Mouse (Mus musculus): ENCODE results near the gene Slc7a5. TPM values are rescaled to one million over a fixed set of nuclear protein-coding genes. Genes with fewer than 3 reads are reported as not detected.

The Slc7a5 gene
- polyA plus RNA-seq, 1 experiment from 2014 or later: 18.4 TPM

DNA sequence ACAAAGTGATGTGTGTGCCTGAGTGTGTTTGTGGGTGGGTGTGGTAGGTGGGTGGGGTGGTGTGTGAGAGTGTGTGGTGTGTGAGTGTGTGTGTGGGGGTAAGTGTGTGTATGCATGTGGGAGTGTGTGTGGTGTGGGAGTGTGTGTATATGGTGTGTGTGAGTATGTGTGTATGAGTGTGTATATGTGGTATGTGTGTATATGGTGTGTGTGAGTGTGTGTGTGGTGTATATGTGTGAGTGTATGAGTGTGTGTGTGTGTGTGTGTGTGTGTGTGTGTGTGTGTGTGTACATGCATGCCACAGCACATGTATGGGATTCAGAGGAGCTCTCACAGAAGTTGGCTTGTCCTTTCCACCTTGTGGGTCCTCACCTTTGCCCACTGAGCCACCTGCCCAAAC lies 60.7 kb downstream of the Slc7a5 start:
- no peaks in the 10 kb centered on the region for H3K9me3 ChIP-seq (replicated peaks; ENCODE audit: control insufficient read depth, low read length)
- no peak for ATAC-seq (replicated peaks; ENCODE audit: insufficient number of reproducible peaks, low FRiP score, low TSS enrichment)
- no peak overlapping the region for H3K4me3 ChIP-seq (ENCODE audit: low read depth, low read length)
- no peak overlapping the region for H3K9ac ChIP-seq (ENCODE audit: low read depth, low read length)
- no peak overlapping the region for H3K27ac ChIP-seq (ENCODE audit: low read depth, low read length)
- H3K36me3 ChIP-seq (ENCODE audit: control insufficient read depth, insufficient read depth, low read length): no peaks in the 10 kb centered on the region
- H3K4me2 ChIP-seq: no peak overlapping the region
- H3K27me3 ChIP-seq (ENCODE audit: control insufficient read depth, insufficient read depth, low read length): no peaks in the 10 kb centered on the region
- peaks cover 3% of the 10 kb centered on the region; the same call in 1 of the 2 replicates for H3K4me1 ChIP-seq (ENCODE audit: control insufficient read depth, insufficient read depth, low read length)

DNA sequence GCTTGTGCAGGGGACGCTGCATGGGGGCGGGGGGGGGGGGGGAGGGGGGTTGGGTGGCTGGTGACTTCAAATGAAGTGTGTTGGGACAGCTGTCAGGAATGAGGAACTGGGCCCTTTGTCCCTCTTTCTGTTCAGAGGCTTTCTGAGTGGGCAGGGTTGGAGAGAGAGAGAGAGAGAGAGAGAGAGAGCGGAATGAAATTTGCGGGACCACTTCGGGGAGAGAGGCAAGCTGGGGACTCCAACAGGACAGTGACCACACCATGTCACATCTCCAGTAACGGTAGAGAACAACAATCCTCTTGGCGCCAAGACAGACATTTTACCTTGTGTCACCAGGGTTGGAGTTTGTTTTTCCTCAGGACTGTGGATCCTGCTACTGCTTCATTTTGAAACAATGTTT lies 62.7 kb downstream of the Slc7a5 start:
- Histone ChIP-seq H3K36me3 (ENCODE audit: control insufficient read depth, insufficient read depth, low read length) (no peaks in the 10 kb centered on the region), H3K9ac (ENCODE audit: low read depth, low read length) (no peak overlapping the region), H3K9me3 (replicated peaks; ENCODE audit: control insufficient read depth, low read length) (no peaks in the 10 kb centered on the region), H3K4me3 (ENCODE audit: low read depth, low read length) (no peak overlapping the region), H3K4me1 (ENCODE audit: control insufficient read depth, insufficient read depth, low read length) (no peaks in the 10 kb centered on the region), H3K27me3 (ENCODE audit: control insufficient read depth, insufficient read depth, low read length) (no peaks in the 10 kb centered on the region), H3K4me2 (no peak overlapping the region), H3K27ac (ENCODE audit: low read depth, low read length) (no peak overlapping the region)
- no peak for ATAC-seq (replicated peaks; ENCODE audit: insufficient number of reproducible peaks, low FRiP score, low TSS enrichment)
- WGBS (ENCODE audit: insufficient replicate concordance): 39% methylated on average over 6 of the region's 7 CpGs

- no peak overlapping the region for H3K9ac ChIP-seq (ENCODE audit: low read depth, low read length)
- no peak overlapping the region for H3K4me2 ChIP-seq
- H3K4me1 ChIP-seq (ENCODE audit: control insufficient read depth, insufficient read depth, low read length): no peaks in the 10 kb centered on the region
- H3K27me3 ChIP-seq (ENCODE audit: control insufficient read depth, insufficient read depth, low read length): no peaks in the 10 kb centered on the region
- H3K4me3 ChIP-seq (ENCODE audit: low read depth, low read length): no peak overlapping the region
- H3K9me3 ChIP-seq (replicated peaks; ENCODE audit: control insufficient read depth, low read length): no peaks in the 10 kb centered on the region
- ATAC-seq (replicated peaks; ENCODE audit: insufficient number of reproducible peaks, low FRiP score, low TSS enrichment): no peak
- 59% methylated on average over 3 of the region's 3 CpGs for WGBS (ENCODE audit: insufficient replicate concordance)
- no peaks in the 10 kb centered on the region for H3K36me3 ChIP-seq (ENCODE audit: control insufficient read depth, insufficient read depth, low read length)
- H3K27ac ChIP-seq (ENCODE audit: low read depth, low read length): no peak overlapping the region
Observed at GRCm38 (mm10) chr8:121843184-121843733, 64.2 kb downstream of the Slc7a5 start.

GRCm38 (mm10) chr8:121842064-121842955 lies 65.2 kb downstream of the Slc7a5 start:
- Histone ChIP-seq H3K4me2 (no peak overlapping the region), H3K4me1 (ENCODE audit: control insufficient read depth, insufficient read depth, low read length) (no peaks in the 10 kb centered on the region), H3K27ac (ENCODE audit: low read depth, low read length) (no peak overlapping the region), H3K27me3 (ENCODE audit: control insufficient read depth, insufficient read depth, low read length) (no peaks in the 10 kb centered on the region), H3K36me3 (ENCODE audit: control insufficient read depth, insufficient read depth, low read length) (no peaks in the 10 kb centered on the region), H3K9me3 (replicated peaks; ENCODE audit: control insufficient read depth, low read length) (no peaks in the 10 kb centered on the region), H3K9ac (ENCODE audit: low read depth, low read length) (no peak overlapping the region), H3K4me3 (ENCODE audit: low read depth, low read length) (no peak overlapping the region)
- 86% methylated on average over 8 of the region's 8 CpGs for WGBS (ENCODE audit: insufficient replicate concordance)
- ATAC-seq (replicated peaks; ENCODE audit: insufficient number of reproducible peaks, low FRiP score, low TSS enrichment): no peak

- no peak overlapping the region for H3K9ac ChIP-seq (ENCODE audit: low read depth, low read length)
- no peaks in the 10 kb centered on the region for H3K9me3 ChIP-seq (replicated peaks; ENCODE audit: control insufficient read depth, low read length)
- H3K27ac ChIP-seq (ENCODE audit: low read depth, low read length): no peak overlapping the region
- no peak for ATAC-seq (replicated peaks; ENCODE audit: insufficient number of reproducible peaks, low FRiP score, low TSS enrichment)
- H3K4me1 ChIP-seq (ENCODE audit: control insufficient read depth, insufficient read depth, low read length): no peaks in the 10 kb centered on the region
- H3K4me3 ChIP-seq (ENCODE audit: low read depth, low read length): no peak overlapping the region
- H3K27me3 ChIP-seq (ENCODE audit: control insufficient read depth, insufficient read depth, low read length): no peaks in the 10 kb centered on the region
- H3K36me3 ChIP-seq (ENCODE audit: control insufficient read depth, insufficient read depth, low read length): no peaks in the 10 kb centered on the region
- WGBS (ENCODE audit: insufficient replicate concordance): 55% methylated on average over 8 of the region's 8 CpGs
- H3K4me2 ChIP-seq: no peak overlapping the region
Observed at GRCm38 (mm10) chr8:121841242-121841641, 66.3 kb downstream of the Slc7a5 start.

GRCm38 (mm10) chr8:121832503-121832902 lies 75.0 kb downstream of the Slc7a5 start:
- 17% methylated on average over 6 of the region's 6 CpGs for WGBS (ENCODE audit: insufficient replicate concordance)
- no peak overlapping the region for H3K4me3 ChIP-seq (ENCODE audit: low read depth, low read length)
- H3K27ac ChIP-seq (ENCODE audit: low read depth, low read length): no peak overlapping the region
- no peak for ATAC-seq (replicated peaks; ENCODE audit: insufficient number of reproducible peaks, low FRiP score, low TSS enrichment)
- H3K4me1 ChIP-seq (ENCODE audit: control insufficient read depth, insufficient read depth, low read length): peaks cover 6% of the 10 kb centered on the region
- no peak overlapping the region for H3K9ac ChIP-seq (ENCODE audit: low read depth, low read length)
- no peaks in the 10 kb centered on the region for H3K36me3 ChIP-seq (ENCODE audit: control insufficient read depth, insufficient read depth, low read length)
- no peak overlapping the region for H3K4me2 ChIP-seq
- H3K9me3 ChIP-seq (replicated peaks; ENCODE audit: control insufficient read depth, low read length): no peaks in the 10 kb centered on the region
- H3K27me3 ChIP-seq (ENCODE audit: control insufficient read depth, insufficient read depth, low read length): no peaks in the 10 kb centered on the region

- Histone ChIP-seq H3K27me3 (ENCODE audit: control insufficient read depth, insufficient read depth, low read length) (no peaks in the 10 kb centered on the region), H3K9ac (ENCODE audit: low read depth, low read length) (no peak overlapping the region), H3K4me1 (ENCODE audit: control insufficient read depth, insufficient read depth, low read length) (peaks cover 6% of the 10 kb centered on the region), H3K27ac (ENCODE audit: low read depth, low read length) (no peak overlapping the region), H3K9me3 (replicated peaks; ENCODE audit: control insufficient read depth, low read length) (no peaks in the 10 kb centered on the region), H3K4me2 (no peak overlapping the region), H3K36me3 (ENCODE audit: control insufficient read depth, insufficient read depth, low read length) (no peaks in the 10 kb centered on the region), H3K4me3 (ENCODE audit: low read depth, low read length) (no peak overlapping the region)
- WGBS (ENCODE audit: insufficient replicate concordance): 69% methylated on average over 2 of the region's 2 CpGs
- no peak for ATAC-seq (replicated peaks; ENCODE audit: insufficient number of reproducible peaks, low FRiP score, low TSS enrichment)
Observed at GRCm38 (mm10) chr8:121832061-121832460, 75.4 kb downstream of the Slc7a5 start.
